17 mouse cellular contexts compared by ENCODE assay signal in genomic region chr11:114564949-114565348, GRCm38 (mm10).
DNase-seq lines count a peak whose midpoint lies in the region; ATAC-seq and TF ChIP-seq lines count a peak whose summit lies in the region.
"Had no signal": no experiment of that assay in that cellular context is flagged by ENCODE, and none has a peak within 500 bp of the region (broad histone marks: within the 10 kb centered on the region; RNA-seq: fewer than 3 reads in every experiment).

No protein-coding gene starts in this region.

- no peaks in the 10 kb centered on the region for H3K9me3 ChIP-seq in hindbrain, embryonic 14.5 days (ENCODE audit: control insufficient read depth, low read length)
- peaks cover 11% of the 10 kb centered on the region for H3K9me3 ChIP-seq in embryonic facial prominence, embryonic 10.5 days
- H3K9me3 ChIP-seq: hindbrain, embryonic 12.5 days had no signal

- 93% methylated on average over 2 of the region's 2 CpGs for WGBS in hindbrain, embryonic 14.5 days
- WGBS in embryonic facial prominence, embryonic 10.5 days, result 94% methylated on average over 2 of the region's 2 CpGs

- DNase-seq in CD4-positive, CD25-positive, alpha-beta regulatory T cell, adult 2 months (ENCODE audit: low read depth, low spot score), result peak; percentile 27
- no peak for DNase-seq in left cerebral cortex, adult 2 months (ENCODE audit: extremely low spot score in 1 of 2, low spot score in 2 of 2)
- no peak for DNase-seq in left cerebral cortex, postnatal 4 days
- peak; percentile 3 for DNase-seq in 3T3-L1 (ENCODE audit: low read depth, low spot score)
- peak; percentile 5 for DNase-seq in c-Kit-negative CD71-positive TER-119-positive erythroid progenitor cells, embryonic 14.5 days (ENCODE audit: low read depth, low spot score)
- DNase-seq in hindbrain, embryonic 14.5 days (ENCODE audit: low spot score), result no peak
- no peak for DNase-seq in embryonic facial prominence, embryonic 10.5 days (ENCODE audit: low spot score)
- DNase-seq: cerebellum, postnatal 25 days; gastrocnemius, postnatal 10 days had no signal

- peak; percentile 43 for TF ChIP-seq CTCF in left cerebral cortex, adult 2 months (IDR thresholded peaks at IDR 0.05)

- H3K4me1 ChIP-seq in hindbrain, embryonic 14.5 days (replicated peaks; ENCODE audit: control insufficient read depth, insufficient read depth, low read length), result peaks cover 17% of the 10 kb centered on the region
- H3K4me1 ChIP-seq in embryonic facial prominence, embryonic 10.5 days, result peaks cover 43% of the 10 kb centered on the region

- no peaks in the 10 kb centered on the region for H3K36me3 ChIP-seq in hindbrain, embryonic 14.5 days (replicated peaks; ENCODE audit: control insufficient read depth, insufficient read depth)
- no peaks in the 10 kb centered on the region for H3K36me3 ChIP-seq in embryonic facial prominence, embryonic 10.5 days (replicated peaks)
- H3K36me3 ChIP-seq: embryonic facial prominence, embryonic 13.5 days; heart, embryonic 12.5 days; hindbrain, embryonic 12.5 days; limb, embryonic 13.5 days; neural tube, embryonic 13.5 days had no signal

- no peak for ATAC-seq in CD4-positive, CD25-positive, alpha-beta regulatory T cell, adult 4 months
- no peak for ATAC-seq in hindbrain, embryonic 14.5 days (ENCODE audit: low FRiP score)
- ATAC-seq: forebrain, embryonic 13.5 days had no signal

- no peak overlapping the region for H3K4me3 ChIP-seq in left cerebral cortex, adult 2 months
- H3K4me3 ChIP-seq in hindbrain, embryonic 14.5 days (replicated peaks; ENCODE audit: low read length), result no peak overlapping the region
- H3K4me3 ChIP-seq in embryonic facial prominence, embryonic 10.5 days, result no peak overlapping the region
- H3K4me3 ChIP-seq: embryonic facial prominence, embryonic 13.5 days; forebrain, embryonic 13.5 days; heart, embryonic 12.5 days; hindbrain, embryonic 12.5 days; limb, embryonic 13.5 days; neural tube, embryonic 13.5 days had no signal

- no peaks in the 10 kb centered on the region for H3K27me3 ChIP-seq in hindbrain, embryonic 14.5 days (ENCODE audit: control insufficient read depth, insufficient read depth, low read length)
- H3K27me3 ChIP-seq in embryonic facial prominence, embryonic 10.5 days (replicated peaks; ENCODE audit: low read depth, poor library complexity, severe bottlenecking), result peaks cover 51% of the 10 kb centered on the region
- H3K27me3 ChIP-seq: neural tube, embryonic 13.5 days had no signal

- intact Hi-C loops in left cerebral cortex, adult 2 months (cut with DNase I), result no loop called here
- intact Hi-C loops in left cerebral cortex, postnatal 4 days (cut with DNase I), result no loop called here

- H3K9ac ChIP-seq in hindbrain, embryonic 14.5 days, result no peak overlapping the region
- H3K9ac ChIP-seq: embryonic facial prominence, embryonic 13.5 days; forebrain, embryonic 13.5 days; heart, embryonic 12.5 days; hindbrain, embryonic 12.5 days; limb, embryonic 13.5 days; neural tube, embryonic 13.5 days had no signal

- H3K4me2 ChIP-seq in hindbrain, embryonic 14.5 days (replicated peaks), result no peak overlapping the region
- H3K4me2 ChIP-seq: embryonic facial prominence, embryonic 13.5 days; forebrain, embryonic 13.5 days; heart, embryonic 12.5 days; hindbrain, embryonic 12.5 days; limb, embryonic 13.5 days; neural tube, embryonic 13.5 days had no signal

- no peak overlapping the region for H3K27ac ChIP-seq in left cerebral cortex, adult 2 months
- no peak overlapping the region for H3K27ac ChIP-seq in hindbrain, embryonic 14.5 days
- H3K27ac ChIP-seq in embryonic facial prominence, embryonic 10.5 days (replicated peaks), result no peak overlapping the region
- H3K27ac ChIP-seq: embryonic facial prominence, embryonic 13.5 days; forebrain, embryonic 13.5 days; hindbrain, embryonic 12.5 days; limb, embryonic 13.5 days; macrophage; neural tube, embryonic 13.5 days had no signal

Comparison
In these comparisons a context has a peak if more than half of its experiments do, and no peak if none do; other contexts are left out.
1. DNase-seq: peak in CD4-positive, CD25-positive, alpha-beta regulatory T cell, adult 2 months (single experiment), 3T3-L1 (single experiment) and c-Kit-negative CD71-positive TER-119-positive erythroid progenitor cells, embryonic 14.5 days (single experiment); none in left cerebral cortex, adult 2 months (0 of 2), left cerebral cortex, postnatal 4 days (single experiment), hindbrain, embryonic 14.5 days (single experiment) and embryonic facial prominence, embryonic 10.5 days (single experiment).